Mouse (Mus musculus): ENCODE data around the gene Selenop. TPM values are rescaled to one million over a fixed set of nuclear protein-coding genes. Genes with fewer than 3 reads are reported as not detected.
"Not testable (repeated sequence)": the region's sequence is repeated elsewhere in the genome, so short reads cannot be mapped to it uniquely, and the experiment has no call there.

The Selenop gene
- total RNA-seq (2021) = 100 to 1,000 TPM; 404 to 453 TPM

GRCm38 (mm10) chr15:3268247-3268646 lies at the start of gene Selenop:
TSS of gene Selenop (plus strand) at chr15:3268547.
- intact Hi-C loops (cut with DNase I) = loop anchor here (2.0 kb wide), 1 partner anchor 15 kb away; no protein-coding TSS in a partner anchor
- no peak for DNase-seq

GRCm38 (mm10) chr15:3218668-3219067 lies 49.7 kb upstream of the Selenop start:
- not testable (repeated sequence) for DNase-seq
- intact Hi-C loops (cut with DNase I) = loop anchor here (10.0 kb wide), 1 partner anchor 216 kb away; no protein-coding TSS in a partner anchor

GRCm38 (mm10) chr15:3222803-3223437 lies 45.4 kb upstream of the Selenop start:
- intact Hi-C loops (cut with DNase I) = no loop called here
- DNase-seq = no peak

GRCm38 (mm10) chr15:3226573-3226972 lies 41.8 kb upstream of the Selenop start:
- DNase-seq = no peak

GRCm38 (mm10) chr15:3228185-3228584 lies 40.2 kb upstream of the Selenop start:
- intact Hi-C loops (cut with DNase I) = loop anchor here (2.0 kb wide), 2 partner anchors 25 to 43 kb away; no protein-coding TSS in a partner anchor
- peak; percentile 18 to 45 for DNase-seq

More at GRCm38 (mm10) chr15:3226573-3226972, 41.8 kb upstream of the Selenop start:
- intact Hi-C loops (cut with DNase I) = no loop called here

GRCm38 (mm10) chr15:3228990-3229389 lies 39.4 kb upstream of the Selenop start:
- intact Hi-C loops (cut with DNase I) = loop anchor here (2.0 kb wide), 2 partner anchors 24 to 42 kb away; no protein-coding TSS in a partner anchor
- DNase-seq = no peak

GRCm38 (mm10) chr15:3231004-3231403 lies 37.3 kb upstream of the Selenop start:
- DNase-seq = no peak
- intact Hi-C loops (cut with DNase I) = no loop called here

GRCm38 (mm10) chr15:3232168-3232835 lies 36.0 kb upstream of the Selenop start:
- intact Hi-C loops (cut with DNase I) = no loop called here
- DNase-seq = peak; percentile 16 to 33

GRCm38 (mm10) chr15:3233837-3234551 lies 34.4 kb upstream of the Selenop start:
- peak in 1 of 2 experiments; percentile 12 for DNase-seq

GRCm38 (mm10) chr15:3236338-3236737 lies 32.0 kb upstream of the Selenop start:
- intact Hi-C loops (cut with DNase I) = no loop called here
- no peak for DNase-seq

More at GRCm38 (mm10) chr15:3233837-3234551, 34.4 kb upstream of the Selenop start:
- intact Hi-C loops (cut with DNase I) = no loop called here

GRCm38 (mm10) chr15:3237963-3238362 lies 30.4 kb upstream of the Selenop start:
- no peak for DNase-seq
- intact Hi-C loops (cut with DNase I) = no loop called here

- not testable (repeated sequence) for DNase-seq
These were observed 23.3 kb upstream of the Selenop start for GRCm38 (mm10) chr15:3245036-3245435.

GRCm38 (mm10) chr15:3250620-3251019 lies 17.7 kb upstream of the Selenop start:
- DNase-seq = no peak
- intact Hi-C loops (cut with DNase I) = no loop called here

More at GRCm38 (mm10) chr15:3245036-3245435, 23.3 kb upstream of the Selenop start:
- intact Hi-C loops (cut with DNase I) = not testable (repeated sequence)

GRCm38 (mm10) chr15:3251031-3251717 lies 17.2 kb upstream of the Selenop start:
- peak in 1 of 2 experiments; percentile 28 for DNase-seq
- intact Hi-C loops (cut with DNase I) = no loop called here

GRCm38 (mm10) chr15:3251718-3252067 lies 16.7 kb upstream of the Selenop start:
- DNase-seq = no peak
- intact Hi-C loops (cut with DNase I) = loop anchor here (2.0 kb wide), 2 partner anchors 17 to 23 kb away; partner anchors contain the start of gene Selenop

GRCm38 (mm10) chr15:3259025-3259424 lies 9.3 kb upstream of the Selenop start:
- DNase-seq = no peak
- intact Hi-C loops (cut with DNase I) = no loop called here

- DNase-seq = no peak
- intact Hi-C loops (cut with DNase I) = no loop called here
These were observed 8.0 kb upstream of the Selenop start for GRCm38 (mm10) chr15:3260309-3260708.

- DNase-seq = no peak
- intact Hi-C loops (cut with DNase I) = no loop called here
These were observed 5.5 kb upstream of the Selenop start for GRCm38 (mm10) chr15:3262883-3263282.

- DNase-seq = no peak
These were observed 4.1 kb upstream of the Selenop start for GRCm38 (mm10) chr15:3264293-3264692.

GRCm38 (mm10) chr15:3264828-3265227 lies 3.5 kb upstream of the Selenop start:
- intact Hi-C loops (cut with DNase I) = no loop called here
- no peak for DNase-seq

More at GRCm38 (mm10) chr15:3264293-3264692, 4.1 kb upstream of the Selenop start:
- intact Hi-C loops (cut with DNase I) = no loop called here
